Mouse (Mus musculus) midbrain, embryonic 10.5 days (tissue): ENCODE results near the gene Mast4. TPM values are rescaled to one million over a fixed set of nuclear protein-coding genes. Genes with fewer than 3 reads are reported as not detected.

ENCODE experiments used
- DNase-seq: peaks from one replicate; pipeline ENCODE4 v3.0.0-alpha.2; 2017; ENCODE audit warnings: low spot score
- H3K27ac ChIP-seq: fragments of 300-500 bp; sonication (generic); replicated peaks from 2 replicates; pipeline ENCODE4 v1.5.1; 2016; ENCODE audit warnings: mild to moderate bottlenecking
- H3K27me3 ChIP-seq: fragments of 300-500 bp; sonication (generic); 2 replicates; pipeline ENCODE4 v1.6.1; 2016; ENCODE audit warnings: low read depth, mild to moderate bottlenecking; ENCODE audit not compliant: poor library complexity, severe bottlenecking
- H3K36me3 ChIP-seq: fragments of 300-500 bp; sonication (generic); 2 replicates; pipeline ENCODE4 v1.6.1; 2016; ENCODE audit warnings: mild to moderate bottlenecking, moderate library complexity
- H3K4me1 ChIP-seq: fragments of 300-500 bp; sonication (generic); 2 replicates; pipeline ENCODE4 v1.6.1; 2016
- H3K4me3 ChIP-seq: fragments of 300-500 bp; sonication (generic); 2 replicates; pipeline ENCODE4 v1.5.1; 2016; ENCODE audit warnings: mild to moderate bottlenecking, moderate library complexity
- H3K9me3 ChIP-seq: fragments of 300-500 bp; sonication (generic); replicated peaks from 2 replicates; pipeline ENCODE4 v1.6.1; 2016; ENCODE audit warnings: mild to moderate bottlenecking
- WGBS: fragments of 180-500 bp; shearing (Covaris S2); methylation state at CpG from one replicate; pipeline ENCODE4 v1.1.7; 2016; 5-methylcytosine and 5-hydroxymethylcytosine counted together
- polyA plus RNA-seq: library from polyadenylated mRNA; unstranded; fragments of >200 nt; fragmentation: Nextera tagmentation; extraction: Ambion mirVana; gene quantifications from 2 replicates; pipeline ENCODE4 v1.2.1, GENCODE M21; 2016

Mast4 gene
- polyA plus RNA-seq, 1 experiment from 2014 or later: 19.0 TPM

DNA sequence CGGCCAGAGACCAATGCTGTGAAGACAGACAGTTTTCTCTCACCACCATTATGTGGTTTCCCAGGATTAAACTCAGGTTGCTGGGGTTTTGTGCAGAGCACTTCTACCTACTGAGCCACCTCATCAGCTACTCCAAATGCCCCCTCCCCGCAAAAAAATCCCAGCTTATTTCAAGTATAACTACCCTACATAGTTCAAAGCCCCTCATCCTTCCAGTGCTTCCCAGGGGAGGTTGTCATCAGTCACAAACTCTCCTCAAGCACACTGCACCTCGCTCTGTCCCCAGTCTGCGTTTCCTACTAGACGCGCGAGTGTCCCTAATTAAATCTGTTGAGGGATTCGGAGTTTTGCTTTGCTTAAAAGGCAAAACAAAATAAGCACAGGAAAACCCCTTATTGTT, 446.1 kb downstream of the Mast4 start:
- 76% methylated on average over 8 of the region's 8 CpGs for WGBS
- Histone ChIP-seq H3K27me3 (no peaks in the 10 kb centered on the region), H3K4me1 (peaks cover 22% of the 10 kb centered on the region), H3K9me3 (no peaks in the 10 kb centered on the region), H3K4me3 (no peak overlapping the region), H3K27ac (no peak overlapping the region), H3K36me3 (peaks cover 4% of the 10 kb centered on the region; the same call in 1 of the 2 replicates)
- no peak for DNase-seq

DNA sequence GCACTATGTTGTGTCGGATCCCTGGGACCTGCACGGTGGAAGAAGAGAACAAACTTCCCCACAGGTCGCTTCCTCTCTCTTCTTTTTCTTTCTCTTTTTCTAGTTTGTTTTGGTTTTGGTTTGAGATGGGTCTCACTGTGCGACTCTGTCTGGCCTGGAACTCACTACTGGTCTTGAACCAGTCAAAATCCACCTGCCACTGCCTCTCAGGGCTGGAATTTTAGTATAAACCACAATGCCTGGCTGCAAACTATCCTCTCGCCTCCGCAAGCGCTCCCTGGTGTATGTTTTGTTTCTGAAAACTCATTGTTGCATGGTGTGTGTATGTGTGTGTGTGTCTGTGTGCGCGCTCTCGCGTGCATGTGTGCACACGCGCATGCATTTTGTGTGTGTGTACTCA, 446.8 kb downstream of the Mast4 start:
- 94% methylated on average over 13 of the region's 13 CpGs for WGBS
- no peaks in the 10 kb centered on the region for H3K27me3 ChIP-seq
- H3K4me1 ChIP-seq: peaks cover 22% of the 10 kb centered on the region
- peaks cover 4% of the 10 kb centered on the region; the same call in 1 of the 2 replicates for H3K36me3 ChIP-seq
- H3K4me3 ChIP-seq: no peak overlapping the region
- H3K9me3 ChIP-seq: no peaks in the 10 kb centered on the region
- H3K27ac ChIP-seq: no peak overlapping the region
- DNase-seq: no peak

DNA sequence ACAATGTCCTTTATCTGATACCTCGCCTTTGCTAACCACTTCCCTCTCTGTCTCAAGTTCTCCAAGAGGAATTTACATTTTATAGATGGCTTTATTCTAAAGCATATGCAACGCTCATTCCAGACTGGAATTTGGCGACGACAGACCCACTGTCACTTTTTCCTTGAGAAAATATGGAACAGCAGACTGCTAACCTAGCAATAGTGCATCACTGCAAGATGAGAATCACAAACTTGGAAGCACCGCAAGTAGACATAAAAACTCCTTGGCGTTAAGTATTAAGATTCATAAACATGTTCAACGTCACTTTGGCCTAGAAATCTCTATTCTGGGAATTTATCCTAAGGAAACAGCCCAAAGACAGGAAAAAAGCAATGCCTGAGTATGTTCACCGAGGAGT, 447.5 kb downstream of the Mast4 start:
- Histone ChIP-seq H3K4me1 (peaks cover 22% of the 10 kb centered on the region), H3K27me3 (no peaks in the 10 kb centered on the region), H3K4me3 (no peak overlapping the region), H3K36me3 (peaks cover 4% of the 10 kb centered on the region; the same call in 1 of the 2 replicates), H3K27ac (no peak overlapping the region), H3K9me3 (no peaks in the 10 kb centered on the region)
- DNase-seq: no peak
- 88% methylated on average over 8 of the region's 8 CpGs for WGBS

DNA sequence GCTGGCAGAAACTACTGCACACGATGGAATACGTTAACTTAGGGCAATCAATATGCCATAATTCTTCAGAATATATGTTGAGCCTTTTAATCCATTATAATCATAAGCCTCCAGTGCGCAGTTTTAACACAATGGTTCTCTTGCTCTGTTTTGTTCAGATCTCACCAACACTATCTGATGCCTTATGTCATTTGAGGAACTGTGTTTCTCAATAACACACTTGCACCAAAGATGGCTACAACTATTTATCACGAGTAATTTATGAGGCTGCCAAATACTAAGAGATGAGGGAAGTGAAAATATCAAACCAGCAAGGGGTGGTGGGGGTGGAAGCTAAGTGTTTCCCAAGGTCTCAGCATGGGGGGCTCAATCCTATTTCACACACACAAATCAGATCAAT, 448.1 kb downstream of the Mast4 start:
- peaks cover 22% of the 10 kb centered on the region for H3K4me1 ChIP-seq
- no peak overlapping the region for H3K27ac ChIP-seq
- peaks cover 4% of the 10 kb centered on the region; the same call in 1 of the 2 replicates for H3K36me3 ChIP-seq
- H3K27me3 ChIP-seq: no peaks in the 10 kb centered on the region
- H3K9me3 ChIP-seq: no peaks in the 10 kb centered on the region
- no peak for DNase-seq
- WGBS: 84% methylated on average over 4 of the region's 4 CpGs
- H3K4me3 ChIP-seq: no peak overlapping the region

DNA sequence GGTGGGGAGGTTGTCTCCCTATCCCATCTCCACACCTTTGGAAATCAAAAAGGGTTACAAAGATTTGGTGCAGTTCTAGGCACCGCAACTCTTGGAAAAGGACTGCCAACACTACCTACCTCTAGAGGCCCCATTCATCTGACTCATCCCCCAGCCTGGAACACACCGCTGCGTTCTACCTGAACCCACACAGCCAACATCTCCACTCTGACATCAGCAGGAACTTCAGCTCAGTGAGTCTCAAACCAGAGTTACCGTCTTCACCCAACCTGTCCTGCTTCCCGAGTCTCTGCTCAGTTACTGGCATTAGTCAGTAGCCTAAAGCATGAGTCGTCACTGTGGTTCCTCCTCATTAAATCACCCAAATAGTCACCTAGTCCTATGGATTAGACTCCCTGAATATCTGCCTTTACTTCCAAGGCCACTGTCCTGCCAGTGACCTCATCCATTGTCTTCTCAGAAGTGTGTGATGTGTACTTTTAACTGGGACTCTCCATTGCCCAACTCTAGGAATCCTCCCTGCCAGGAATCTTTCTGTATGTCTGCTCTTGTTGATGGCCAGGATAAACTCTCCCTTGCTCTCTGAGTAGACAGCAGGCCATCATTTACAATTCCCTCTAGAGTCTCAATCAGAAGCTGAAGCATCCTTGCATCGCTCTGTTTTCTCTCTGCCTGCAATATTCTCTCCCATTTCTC, 453.8 kb downstream of the Mast4 start:
- no peaks in the 10 kb centered on the region for H3K9me3 ChIP-seq
- H3K36me3 ChIP-seq: no peaks in the 10 kb centered on the region
- no peak overlapping the region for H3K4me3 ChIP-seq
- H3K27ac ChIP-seq: no peak overlapping the region
- peaks cover 21% of the 10 kb centered on the region for H3K4me1 ChIP-seq
- WGBS: 96% methylated on average over 7 of the region's 7 CpGs
- H3K27me3 ChIP-seq: no peaks in the 10 kb centered on the region
- DNase-seq: no peak

DNA sequence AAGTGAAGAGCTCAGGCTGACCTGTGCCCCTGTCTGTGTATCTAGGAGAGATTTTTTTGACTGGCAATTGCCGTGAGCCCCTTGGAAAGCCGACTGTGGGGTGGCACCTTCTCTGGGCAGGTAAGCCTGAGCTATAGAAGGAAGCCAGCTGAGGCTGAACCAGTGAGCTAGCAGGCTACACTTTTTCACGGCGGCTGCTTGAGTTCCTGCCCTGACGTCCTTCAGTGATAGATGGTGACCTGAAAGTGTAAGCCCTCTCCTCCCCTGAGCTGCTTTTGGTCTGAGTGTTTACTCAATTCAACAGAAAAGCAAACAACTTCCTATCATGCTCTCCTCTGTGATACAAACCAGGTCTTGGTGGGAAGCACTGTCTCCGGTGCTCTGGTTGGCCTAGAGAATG, 455.7 kb downstream of the Mast4 start:
- Histone ChIP-seq H3K27me3 (no peaks in the 10 kb centered on the region), H3K27ac (no peak overlapping the region), H3K9me3 (no peaks in the 10 kb centered on the region), H3K4me3 (no peak overlapping the region), H3K36me3 (no peaks in the 10 kb centered on the region), H3K4me1 (peaks cover 31% of the 10 kb centered on the region)
- WGBS: 63% methylated on average over 6 of the region's 6 CpGs
- no peak for DNase-seq

DNA sequence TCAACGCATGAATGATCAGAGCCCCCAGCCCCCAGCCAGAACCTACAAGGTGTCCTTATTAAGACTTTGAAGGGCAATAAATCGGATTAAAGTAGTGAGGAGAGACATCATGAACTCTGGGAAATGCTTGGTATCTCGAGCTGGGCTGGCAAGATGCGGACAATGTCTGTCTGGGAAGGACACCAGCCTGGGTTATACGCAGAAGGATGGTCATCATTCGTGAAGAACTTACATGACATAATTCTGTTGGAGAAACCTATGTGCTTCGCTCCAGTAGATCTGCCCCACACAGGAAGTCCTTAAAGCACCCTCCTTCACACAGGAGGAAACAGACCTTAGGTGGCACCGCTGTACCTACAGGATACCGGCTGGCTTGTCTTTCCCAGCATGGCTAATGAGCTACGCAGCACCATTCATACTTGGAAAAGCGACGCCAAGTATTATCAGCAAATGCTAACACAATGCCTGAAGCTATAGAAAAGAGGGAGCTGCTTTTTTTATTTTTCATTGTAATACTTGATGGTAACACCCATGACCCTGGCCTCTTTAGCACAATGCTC, 456.5 kb downstream of the Mast4 start:
- Histone ChIP-seq H3K4me1 (peaks cover 35% of the 10 kb centered on the region), H3K27ac (no peak overlapping the region), H3K36me3 (no peaks in the 10 kb centered on the region), H3K9me3 (no peaks in the 10 kb centered on the region), H3K4me3 (no peak overlapping the region), H3K27me3 (no peaks in the 10 kb centered on the region)
- WGBS: 86% methylated on average over 12 of the region's 12 CpGs
- DNase-seq: no peak

DNA sequence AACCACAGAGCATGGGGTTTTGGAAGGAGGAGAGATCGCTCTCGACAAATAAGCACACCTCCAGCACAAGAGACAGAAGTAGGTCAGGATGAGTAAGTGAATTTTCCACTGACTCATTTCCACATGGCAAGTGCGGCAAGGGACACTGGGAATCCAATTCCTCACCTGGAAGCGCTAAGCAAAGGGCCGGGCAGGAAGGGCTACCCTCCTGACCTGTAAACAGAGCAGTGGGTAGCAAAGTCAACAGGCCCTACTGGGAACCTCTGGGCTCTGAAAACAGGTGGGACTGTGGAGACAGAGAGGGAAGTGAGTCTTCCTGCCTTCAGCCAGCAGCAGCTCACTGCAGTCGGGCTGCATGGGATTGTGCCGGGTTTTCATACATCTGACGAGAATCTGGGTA, 457.1 kb downstream of the Mast4 start:
- peaks cover 39% of the 10 kb centered on the region for H3K4me1 ChIP-seq
- 79% methylated on average over 8 of the region's 8 CpGs for WGBS
- no peak for DNase-seq
- H3K4me3 ChIP-seq: no peak overlapping the region
- no peak overlapping the region for H3K27ac ChIP-seq
- H3K9me3 ChIP-seq: no peaks in the 10 kb centered on the region
- H3K36me3 ChIP-seq: no peaks in the 10 kb centered on the region
- no peaks in the 10 kb centered on the region for H3K27me3 ChIP-seq

DNA sequence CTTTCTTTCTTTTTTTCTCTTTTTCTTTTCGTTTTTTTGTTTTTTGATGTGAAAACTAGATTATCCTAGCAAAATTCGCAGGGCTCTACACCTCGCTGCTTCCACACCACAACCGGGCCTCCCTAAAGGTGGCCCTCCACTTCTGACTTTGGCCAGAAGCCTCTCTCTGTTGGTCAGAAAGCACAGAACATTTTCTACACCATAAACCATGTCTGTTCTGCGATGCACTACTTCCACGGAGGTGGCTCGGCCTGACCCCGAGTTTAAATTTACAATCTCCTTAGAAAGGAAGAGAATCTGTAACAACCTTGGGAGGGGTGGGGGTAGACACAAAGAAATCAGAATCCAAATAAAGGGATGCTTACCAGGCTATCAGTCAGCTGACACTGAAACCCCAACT, 458.8 kb downstream of the Mast4 start:
- H3K27me3 ChIP-seq: no peaks in the 10 kb centered on the region
- H3K4me3 ChIP-seq: no peak overlapping the region
- no peaks in the 10 kb centered on the region for H3K36me3 ChIP-seq
- 72% methylated on average over 8 of the region's 8 CpGs for WGBS
- no peaks in the 10 kb centered on the region for H3K9me3 ChIP-seq
- DNase-seq: no peak
- peaks cover 47% of the 10 kb centered on the region for H3K4me1 ChIP-seq
- H3K27ac ChIP-seq: no peak overlapping the region

DNA sequence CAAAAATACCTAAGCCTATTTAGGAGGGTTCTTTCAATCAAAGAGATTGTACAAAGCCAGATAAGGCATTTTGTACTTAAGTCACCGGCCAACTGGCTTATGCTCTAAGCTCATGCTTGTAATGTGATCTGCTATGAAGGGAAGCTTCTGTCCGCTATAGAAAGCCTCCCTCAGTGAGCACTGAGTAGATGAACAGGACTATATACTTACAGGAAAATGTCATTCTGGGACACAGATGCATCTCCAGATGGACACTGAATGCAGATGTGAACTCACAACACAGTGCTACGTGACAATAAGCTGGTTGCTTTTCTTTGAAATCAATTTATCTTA, 459.2 kb downstream of the Mast4 start:
- Histone ChIP-seq H3K27ac (no peak overlapping the region), H3K4me3 (no peak overlapping the region), H3K9me3 (no peaks in the 10 kb centered on the region), H3K27me3 (no peaks in the 10 kb centered on the region), H3K4me1 (peaks cover 47% of the 10 kb centered on the region), H3K36me3 (no peaks in the 10 kb centered on the region)
- DNase-seq: no peak
- WGBS: 43% methylated on average over 3 of the region's 3 CpGs

DNA sequence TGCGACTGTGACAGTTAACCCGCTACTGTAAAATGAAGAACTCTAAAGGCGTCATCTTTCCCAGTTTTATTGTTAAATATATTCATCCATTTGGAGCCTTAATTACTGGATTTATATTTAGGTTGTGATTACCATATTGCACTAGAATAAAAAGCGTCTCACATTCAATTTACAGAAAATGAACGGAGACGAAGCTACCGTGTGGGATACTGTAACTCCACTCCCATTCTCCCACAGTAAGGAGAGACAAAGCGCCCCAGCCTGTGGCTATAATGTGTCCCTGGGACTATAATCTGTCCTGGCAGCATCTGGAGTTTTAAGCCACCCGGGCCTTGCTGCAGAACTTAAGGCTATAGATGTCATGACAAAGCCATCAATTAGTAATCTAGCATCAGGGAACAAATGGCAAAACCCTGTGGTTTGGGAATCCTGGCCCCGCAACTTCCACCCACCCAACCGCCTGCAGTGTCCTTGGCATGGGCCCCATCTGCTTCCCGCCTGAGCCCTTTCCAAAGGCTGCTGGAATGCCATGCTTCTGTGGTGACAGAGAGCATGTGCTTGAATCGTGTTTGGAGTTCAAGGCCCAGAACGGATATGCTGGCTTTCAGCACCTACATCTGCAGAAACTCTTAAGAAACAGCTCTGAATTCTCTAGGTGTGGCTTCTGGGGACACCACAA, 459.7 kb downstream of the Mast4 start:
- Histone ChIP-seq H3K27ac (no peak overlapping the region), H3K27me3 (no peaks in the 10 kb centered on the region), H3K9me3 (no peaks in the 10 kb centered on the region), H3K4me1 (peaks cover 47% of the 10 kb centered on the region), H3K36me3 (no peaks in the 10 kb centered on the region), H3K4me3 (no peak overlapping the region)
- peak; percentile 22 for DNase-seq
- WGBS: 84% methylated on average over 14 of the region's 14 CpGs

DNA sequence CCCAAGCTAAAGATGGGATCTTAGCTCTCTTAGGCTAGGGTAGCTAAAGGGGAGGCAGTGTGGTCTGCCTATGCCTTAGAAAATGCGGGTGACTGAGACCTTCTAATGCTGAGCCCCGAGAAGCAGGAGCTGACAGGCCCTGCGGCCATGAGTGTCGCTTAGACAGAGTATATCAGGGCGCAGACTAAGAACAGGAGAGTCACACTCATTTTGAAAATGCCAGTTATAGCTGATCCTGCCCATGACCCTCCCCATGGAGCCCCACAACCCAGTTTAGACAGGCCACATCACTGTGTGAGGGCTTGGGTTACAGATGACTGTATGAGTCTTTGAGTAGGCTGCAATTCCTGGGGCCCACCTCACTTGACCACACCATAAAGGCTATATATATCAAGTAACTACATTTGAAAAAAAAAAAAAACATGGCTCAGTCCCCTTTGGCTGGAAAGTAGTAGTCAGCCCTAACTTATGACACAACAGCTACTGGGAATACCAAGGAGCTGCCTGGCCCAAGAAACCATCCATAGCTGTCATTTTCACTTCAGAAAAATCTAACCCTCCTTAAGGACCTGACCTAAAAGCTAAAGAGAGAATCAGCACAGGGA, 460.8 kb downstream of the Mast4 start:
- Histone ChIP-seq H3K36me3 (peaks cover 4% of the 10 kb centered on the region), H3K4me1 (peaks cover 43% of the 10 kb centered on the region), H3K27ac (no peak overlapping the region), H3K9me3 (peaks cover 3% of the 10 kb centered on the region; the same call in 1 of the 2 replicates), H3K4me3 (no peak overlapping the region), H3K27me3 (no peaks in the 10 kb centered on the region)
- 97% methylated on average over 5 of the region's 5 CpGs for WGBS
- DNase-seq: no peak
